Mouse (Mus musculus) midbrain, embryonic 12.5 days (tissue): ENCODE measurements around the gene Haus5. TPM values are rescaled to one million over a fixed set of nuclear protein-coding genes. Genes with fewer than 3 reads are reported as not detected.
A peak's percentile ranks its signal among the peaks of the same experiment; 100 is the strongest.

ENCODE experiments used
- ATAC-seq: fragments of 200-750 bp; cut with Nextera tagmentation; 2 replicates; pipeline ENCODE4 v1.8.0; 2017; ENCODE audit warnings: low read depth, moderate TSS enrichment, moderate library complexity; ENCODE audit not compliant: low FRiP score
- H3K27ac ChIP-seq: fragments of 300-500 bp; sonication (generic); replicated peaks from 2 replicates; pipeline ENCODE4 v1.5.1; 2016; ENCODE audit warnings: mild to moderate bottlenecking
- H3K27me3 ChIP-seq: fragments of 300-500 bp; sonication (generic); 2 replicates; pipeline ENCODE4 v1.6.1; 2016; ENCODE audit warnings: mild to moderate bottlenecking
- H3K36me3 ChIP-seq: fragments of 300-500 bp; sonication (generic); 2 replicates; pipeline ENCODE4 v1.6.1; 2016
- H3K4me1 ChIP-seq: fragments of 300-500 bp; sonication (generic); 2 replicates; pipeline ENCODE4 v1.6.1; 2016
- H3K4me2 ChIP-seq: fragments of 300-500 bp; sonication (generic); replicated peaks from 2 replicates; pipeline ENCODE4 v1.6.1; 2016; ENCODE audit warnings: mild to moderate bottlenecking, moderate library complexity
- H3K4me3 ChIP-seq: fragments of 300-500 bp; sonication (generic); 2 replicates; pipeline ENCODE4 v1.5.1; 2016; ENCODE audit warnings: mild to moderate bottlenecking
- H3K9ac ChIP-seq: fragments of 300-500 bp; sonication (generic); replicated peaks from 2 replicates; pipeline ENCODE4 v1.6.1; 2016; ENCODE audit warnings: mild to moderate bottlenecking, moderate library complexity
- H3K9me3 ChIP-seq: fragments of 300-500 bp; sonication (generic); 2 replicates; pipeline ENCODE4 v1.6.1; 2016; ENCODE audit warnings: mild to moderate bottlenecking
- WGBS: fragments of 180-500 bp; shearing (Covaris S2); methylation state at CpG from one replicate; pipeline ENCODE4 v1.1.7; 2016; 5-methylcytosine and 5-hydroxymethylcytosine counted together
- polyA plus RNA-seq: library from polyadenylated mRNA; unstranded; fragments of >200 nt; fragmentation: Nextera tagmentation; extraction: Ambion mirVana; gene quantifications from 2 replicates; pipeline ENCODE4 v1.2.1, GENCODE M21; 2016

Gene Haus5
- polyA plus RNA-seq, 1 experiment from 2014 or later: 50.4 TPM

DNA sequence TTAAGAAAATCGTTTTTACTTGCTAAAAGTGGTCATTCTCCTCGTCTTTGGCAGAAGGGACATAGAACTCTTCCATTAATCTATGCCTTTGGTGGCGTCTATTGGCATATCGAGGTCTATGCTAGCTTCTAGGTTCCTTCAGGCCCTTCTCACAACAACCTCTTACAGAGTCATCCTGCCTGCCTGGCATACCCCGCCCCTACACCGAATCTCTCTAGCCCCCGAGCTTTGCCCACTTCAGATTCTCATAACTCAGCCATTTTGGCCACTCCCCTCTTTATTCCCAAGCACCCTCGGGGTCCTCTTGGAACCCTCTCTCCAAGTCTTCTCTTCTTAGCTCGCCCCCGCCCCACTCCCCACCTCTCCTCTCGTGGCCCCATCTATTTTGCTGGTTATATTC lies 527 bp upstream of the Haus5 start:
- Histone ChIP-seq H3K9me3 (no peaks in the 10 kb centered on the region), H3K9ac (peak overlapping the region; percentile 68), H3K4me1 (peaks cover 13% of the 10 kb centered on the region), H3K27ac (0 out of 2 replicates have a peak overlapping the region, but pooled peaks have one; percentile 20), H3K4me2 (peak overlapping the region; percentile 92), H3K27me3 (peaks cover 5% of the 10 kb centered on the region; the same call in 1 of the 2 replicates), H3K4me3 (peak overlapping the region; percentile 71), H3K36me3 (peaks cover 23% of the 10 kb centered on the region)
- ATAC-seq: peak; percentile 63
- 6% methylated on average over 11 of the region's 11 CpGs for WGBS

DNA sequence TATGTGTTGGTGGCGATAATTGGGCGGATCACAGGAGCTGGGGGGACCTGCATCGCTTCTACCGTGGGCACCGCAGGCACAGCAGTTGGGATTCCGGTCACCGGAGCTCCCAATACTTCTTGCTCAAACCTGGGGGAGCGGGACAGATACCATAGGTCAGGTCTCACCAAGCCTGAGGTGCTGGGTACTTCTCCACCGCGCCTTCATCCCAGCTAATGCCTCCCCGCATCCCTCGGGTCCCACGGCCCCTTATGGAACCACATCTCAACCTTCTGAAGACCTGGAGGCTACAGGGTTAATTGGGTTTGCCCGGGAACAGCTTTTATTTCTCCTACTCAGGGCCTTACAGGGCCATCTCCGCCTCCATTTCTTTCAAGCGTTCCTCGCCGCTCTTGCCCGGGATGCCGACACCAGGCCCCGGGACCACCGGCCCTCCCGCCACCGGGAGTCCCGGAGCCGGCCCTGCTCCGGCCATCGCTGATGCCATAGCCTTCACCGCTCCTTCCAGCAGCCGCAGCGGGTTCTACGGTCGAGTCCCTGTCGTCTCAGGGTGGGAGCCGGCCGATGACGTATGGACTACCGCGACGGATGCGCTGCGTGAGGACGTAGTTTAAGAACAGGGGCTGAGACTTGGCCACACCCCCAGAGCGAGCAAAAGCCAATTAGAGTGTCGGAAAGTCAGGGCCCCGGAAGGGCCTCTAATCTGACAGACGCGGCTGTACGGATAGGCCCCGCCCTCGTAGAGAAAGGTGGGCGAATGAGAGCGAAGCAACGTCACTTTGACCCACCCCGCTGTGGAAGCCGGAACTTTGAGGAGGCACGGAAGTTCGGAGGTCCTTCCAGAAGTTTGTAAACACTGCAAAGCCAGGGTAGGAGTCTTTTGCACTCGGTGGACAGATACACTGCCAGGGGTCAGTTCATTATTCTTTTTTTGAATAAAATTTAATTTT lies 14.9 kb downstream of the Haus5 start, which contains the start of gene Rbm42:
Rbm42 (minus strand) TSS at position 727 of the 950 bp plus-strand sequence.
- Histone ChIP-seq H3K27ac (peak within 1 kb of the TSS; percentile 67), H3K36me3 (peaks cover 65% of the 10 kb centered on the region), H3K9me3 (no peaks in the 10 kb centered on the region), H3K4me3 (peak within 1 kb of the TSS; percentile 87), H3K4me2 (peak within 1 kb of the TSS; percentile 96), H3K27me3 (no peaks in the 10 kb centered on the region), H3K9ac (peak within 1 kb of the TSS; percentile 90), H3K4me1 (peaks cover 7% of the 10 kb centered on the region)
- peak; percentile 99 for ATAC-seq
- WGBS: 2% methylated on average over 59 of the region's 59 CpGs

DNA sequence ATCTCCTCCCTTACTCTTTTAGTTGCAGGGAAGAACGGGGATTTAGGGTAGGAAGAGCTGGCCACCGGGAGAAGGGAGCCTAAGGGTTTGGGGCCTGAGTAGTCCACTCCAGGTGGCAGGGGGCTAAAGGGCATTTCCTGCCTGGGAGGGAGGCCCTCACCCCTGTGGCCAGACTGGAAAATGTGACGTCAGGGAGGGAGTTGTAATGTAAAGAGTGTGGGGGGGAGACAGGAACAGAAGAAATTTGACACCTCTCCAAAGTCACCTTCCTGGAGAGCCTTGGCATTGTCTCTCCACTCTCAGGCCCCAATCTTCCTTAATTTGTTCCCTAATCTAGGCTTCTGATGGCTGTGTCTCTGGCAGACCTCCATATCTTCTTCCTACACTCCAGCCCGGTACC lies 25.7 kb downstream of the Haus5 start:
- H3K4me2 ChIP-seq: no peak overlapping the region
- H3K4me3 ChIP-seq: no peak overlapping the region
- H3K36me3 ChIP-seq: peaks cover 39% of the 10 kb centered on the region
- H3K27me3 ChIP-seq: peaks cover 44% of the 10 kb centered on the region
- no peak for ATAC-seq
- H3K9ac ChIP-seq: no peak overlapping the region
- H3K4me1 ChIP-seq: peaks cover 7% of the 10 kb centered on the region
- WGBS: 33% methylated on average over 4 of the region's 4 CpGs
- H3K27ac ChIP-seq: no peak overlapping the region
- no peaks in the 10 kb centered on the region for H3K9me3 ChIP-seq

DNA sequence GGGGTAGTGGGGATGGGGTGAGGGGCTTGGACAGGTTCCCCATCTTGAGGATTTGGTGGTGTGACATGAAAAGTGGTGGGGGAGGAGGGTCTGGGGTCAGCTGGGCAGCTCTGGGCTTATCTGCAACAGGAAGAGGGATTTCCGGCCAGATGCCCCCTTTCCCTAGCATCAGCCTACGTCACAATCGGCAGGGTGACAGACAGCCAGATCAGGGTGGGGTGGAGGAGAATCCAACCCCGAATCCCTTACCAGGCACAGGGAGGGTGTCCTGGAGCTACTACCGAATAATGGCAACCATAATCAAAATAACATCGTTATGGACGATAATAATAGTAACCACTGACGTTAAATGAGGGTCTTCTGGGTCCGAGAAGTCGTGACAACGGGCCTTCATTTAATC lies 28.4 kb downstream of the Haus5 start:
- H3K27me3 ChIP-seq: peaks cover 69% of the 10 kb centered on the region
- H3K4me2 ChIP-seq: no peak overlapping the region
- no peaks in the 10 kb centered on the region for H3K9me3 ChIP-seq
- peaks cover 14% of the 10 kb centered on the region for H3K36me3 ChIP-seq
- WGBS: 40% methylated on average over 11 of the region's 11 CpGs
- ATAC-seq: no peak
- H3K9ac ChIP-seq: no peak overlapping the region
- no peak overlapping the region for H3K27ac ChIP-seq
- no peak overlapping the region for H3K4me3 ChIP-seq
- H3K4me1 ChIP-seq: peaks cover 7% of the 10 kb centered on the region

DNA sequence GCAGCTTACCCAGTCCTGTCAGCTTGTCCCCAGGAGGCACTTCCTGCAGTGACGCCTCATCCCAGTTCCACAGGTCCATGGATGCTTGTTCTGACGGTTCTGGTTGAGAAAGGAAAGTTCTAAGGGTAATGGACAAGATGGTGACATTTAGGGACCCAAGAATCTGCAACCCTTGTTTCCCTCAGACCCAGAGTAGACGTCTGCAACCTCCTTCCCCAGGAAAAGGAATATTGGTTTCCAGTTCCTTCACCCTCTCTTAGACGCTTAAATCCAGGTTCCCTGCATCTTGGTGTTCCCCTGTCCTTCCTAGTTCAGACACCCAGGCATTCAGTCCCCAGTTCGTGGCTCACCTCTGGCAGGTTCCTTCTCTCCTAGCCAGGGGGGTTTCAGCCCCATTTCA lies 29.0 kb downstream of the Haus5 start, which contains the start of gene Etv2:
Etv2 (minus strand) TSS at position 101 of the 400 bp plus-strand sequence.
- Histone ChIP-seq H3K4me2 (peak within 1 kb of the TSS; percentile 38), H3K36me3 (peaks cover 8% of the 10 kb centered on the region), H3K4me3 (peak within 1 kb of the TSS; percentile 19), H3K27ac (no peak within 1 kb of the TSS), H3K27me3 (peaks cover 75% of the 10 kb centered on the region), H3K4me1 (peaks cover 7% of the 10 kb centered on the region), H3K9ac (no peak within 1 kb of the TSS), H3K9me3 (no peaks in the 10 kb centered on the region)
- no peak for ATAC-seq
- 2% methylated on average over 5 of the region's 5 CpGs for WGBS

DNA sequence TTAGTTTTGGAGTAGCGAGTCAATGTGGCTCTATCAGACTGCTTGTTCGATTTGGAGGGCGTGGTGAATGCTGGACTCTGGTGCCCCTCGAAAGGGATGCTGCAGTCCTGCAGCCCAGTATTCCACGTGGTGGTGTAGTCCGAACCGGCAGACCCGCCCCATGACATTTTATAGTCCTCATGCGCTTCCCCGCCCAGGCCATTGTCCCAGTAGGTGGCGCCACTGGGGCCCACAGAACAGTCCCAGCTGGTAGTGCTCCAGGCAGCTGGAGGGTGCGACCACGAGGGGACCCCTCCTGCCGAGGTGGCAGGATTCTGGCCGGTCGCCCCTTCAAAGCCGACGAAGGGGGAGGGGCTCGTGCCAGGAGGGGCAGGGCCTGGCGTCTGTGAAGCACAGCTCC lies 30.2 kb downstream of the Haus5 start:
- peak overlapping the region; percentile 19 for H3K4me3 ChIP-seq
- no peaks in the 10 kb centered on the region for H3K9me3 ChIP-seq
- ATAC-seq: 0 out of 2 replicates have a peak, but pooled peaks have one; percentile 54
- H3K36me3 ChIP-seq: no peaks in the 10 kb centered on the region
- H3K9ac ChIP-seq: no peak overlapping the region
- 2% methylated on average over 20 of the region's 20 CpGs for WGBS
- peak overlapping the region; percentile 38 for H3K4me2 ChIP-seq
- peaks cover 83% of the 10 kb centered on the region for H3K27me3 ChIP-seq
- H3K4me1 ChIP-seq: peaks cover 7% of the 10 kb centered on the region
- H3K27ac ChIP-seq: no peak overlapping the region

DNA sequence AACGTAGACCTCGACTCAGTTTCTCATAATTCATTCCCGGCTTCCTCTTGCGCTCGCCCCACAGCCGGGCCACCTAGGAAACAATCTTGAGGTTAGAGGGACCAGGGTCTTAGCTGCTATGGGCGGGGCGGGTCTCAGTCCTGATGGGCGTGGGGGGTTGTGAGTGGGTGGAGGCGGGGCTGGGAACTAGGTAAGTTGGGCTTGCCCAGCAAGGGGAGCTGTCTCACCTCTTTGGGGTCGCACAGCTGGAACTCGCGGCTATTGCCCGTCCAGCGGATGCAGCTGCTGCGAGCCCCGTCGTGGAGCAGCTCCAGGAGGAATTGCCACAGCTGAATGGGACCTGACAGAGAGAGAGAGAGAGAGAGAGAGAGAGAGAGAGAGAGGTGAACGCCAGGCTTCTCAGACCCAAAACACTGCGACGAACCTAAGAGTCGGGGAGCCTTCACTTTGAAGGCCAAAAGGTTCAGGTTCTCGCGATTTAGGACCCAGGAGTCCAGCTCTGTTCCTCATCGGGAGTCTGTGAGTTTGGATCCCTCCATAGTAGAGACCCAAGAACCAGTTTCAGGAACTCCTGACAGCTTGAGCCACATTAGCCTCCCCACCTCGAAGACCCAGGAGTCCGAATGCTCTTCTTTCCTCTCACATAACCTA lies 30.9 kb downstream of the Haus5 start:
- Histone ChIP-seq H3K9ac (no peak overlapping the region), H3K4me3 (no peak overlapping the region), H3K27me3 (peaks cover 86% of the 10 kb centered on the region), H3K9me3 (no peaks in the 10 kb centered on the region), H3K36me3 (no peaks in the 10 kb centered on the region), H3K4me1 (peaks cover 7% of the 10 kb centered on the region), H3K27ac (no peak overlapping the region), H3K4me2 (0 out of 2 replicates have a peak overlapping the region, but pooled peaks have one; percentile 5)
- 6% methylated on average over 27 of the region's 27 CpGs for WGBS
- ATAC-seq: no peak

DNA sequence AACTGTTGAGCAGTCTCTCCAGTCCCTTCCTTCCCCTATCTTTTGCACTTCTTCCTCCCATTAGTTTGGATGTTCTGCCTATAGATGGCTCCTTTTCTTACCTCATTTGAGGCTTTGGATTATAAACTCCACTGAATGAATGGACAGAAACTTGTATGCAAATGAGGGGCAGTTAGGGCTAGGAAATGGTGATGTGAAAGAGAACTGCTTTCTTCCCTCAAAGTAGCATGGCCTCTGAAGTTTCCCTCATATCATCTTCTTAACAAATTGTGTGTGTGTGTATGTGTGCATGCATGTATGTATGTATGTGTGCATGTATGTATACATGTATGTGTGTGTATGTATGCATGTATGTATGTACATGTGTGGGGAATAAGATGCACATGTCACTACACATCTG lies 35.8 kb downstream of the Haus5 start:
- ATAC-seq: no peak
- no peak overlapping the region for H3K9ac ChIP-seq
- no peaks in the 10 kb centered on the region for H3K9me3 ChIP-seq
- no peak overlapping the region for H3K27ac ChIP-seq
- peaks cover 4% of the 10 kb centered on the region for H3K36me3 ChIP-seq
- no peak overlapping the region for H3K4me3 ChIP-seq
- H3K4me1 ChIP-seq: peaks cover 12% of the 10 kb centered on the region
- H3K4me2 ChIP-seq: no peak overlapping the region
- peaks cover 45% of the 10 kb centered on the region for H3K27me3 ChIP-seq

DNA sequence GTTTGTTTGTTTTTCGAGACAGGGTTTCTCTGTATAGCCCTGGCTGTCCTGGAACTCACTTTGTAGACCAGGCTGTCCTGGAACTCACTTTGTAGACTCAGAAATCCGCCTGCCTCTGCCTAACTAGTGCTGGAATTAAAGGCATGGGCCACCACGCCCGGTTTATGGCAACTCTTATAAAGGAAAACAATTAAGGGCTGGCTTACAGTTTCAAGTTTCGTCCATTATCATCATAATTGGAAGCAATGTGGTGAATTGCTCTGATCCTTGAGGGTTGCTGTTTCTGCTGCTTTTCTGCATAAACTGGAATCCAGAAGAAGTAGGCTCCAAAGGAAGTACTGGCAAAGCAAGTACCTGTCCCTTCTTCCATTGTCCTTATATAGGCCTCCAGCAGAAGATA lies 38.1 kb downstream of the Haus5 start:
- ATAC-seq: 0 out of 2 replicates have a peak, but pooled peaks have one; percentile 4
- no peak overlapping the region for H3K4me3 ChIP-seq

DNA sequence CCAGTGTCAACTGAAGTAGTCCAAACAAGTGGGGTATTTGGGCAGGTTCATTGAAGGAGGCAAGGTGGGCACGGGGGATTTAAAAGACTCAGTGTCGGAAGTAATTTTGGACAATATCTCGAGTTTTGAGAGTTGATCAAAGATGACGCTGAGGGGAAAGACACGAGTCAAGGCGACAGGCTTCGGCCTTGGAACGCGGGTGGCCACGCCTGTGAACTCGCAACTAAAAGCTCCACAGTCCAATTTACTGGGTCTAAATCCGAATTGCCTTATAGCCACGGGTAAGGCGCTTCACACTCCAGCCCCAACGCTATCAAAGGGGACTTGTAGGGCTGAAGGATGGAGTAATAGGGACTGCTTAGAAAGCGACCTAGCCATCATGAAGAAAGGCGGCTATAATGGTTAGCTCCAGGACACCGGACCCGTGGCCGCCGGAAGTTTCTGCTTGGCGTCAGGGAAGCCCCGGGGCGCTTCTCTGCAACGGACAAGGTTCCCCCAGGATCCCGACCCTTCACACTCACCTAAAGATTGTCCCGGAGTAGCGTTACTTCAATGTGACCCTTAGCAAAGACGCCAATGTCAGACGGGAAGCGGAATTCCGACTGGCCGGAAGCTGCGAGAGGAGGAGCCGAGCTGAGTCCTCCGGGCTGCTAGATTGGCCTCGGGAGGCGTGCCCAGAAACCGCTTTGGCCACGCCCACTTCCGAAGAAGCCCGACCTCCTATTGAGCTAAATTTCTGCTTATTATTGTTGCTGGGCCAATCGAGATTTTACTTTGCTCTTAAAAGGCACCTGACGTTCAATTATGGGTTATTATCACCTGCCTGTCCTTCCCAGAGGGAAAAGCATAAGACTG lies 39.0 kb downstream of the Haus5 start, which contains the start of gene Cox6b1:
Cox6b1 (minus strand) TSS at position 622 of the 855 bp plus-strand sequence.
- peak within 1 kb of the TSS; percentile 86 for H3K4me3 ChIP-seq
- peaks cover 34% of the 10 kb centered on the region for H3K36me3 ChIP-seq
- H3K4me2 ChIP-seq: peak within 1 kb of the TSS; percentile 95
- peaks cover 15% of the 10 kb centered on the region for H3K27me3 ChIP-seq
- ATAC-seq: peak; percentile 93
- peaks cover 12% of the 10 kb centered on the region for H3K4me1 ChIP-seq
- WGBS: 2% methylated on average over 44 of the region's 44 CpGs
- 0 out of 2 replicates have a peak within 1 kb of the TSS, but pooled peaks have one; percentile 42 for H3K27ac ChIP-seq
- H3K9me3 ChIP-seq: no peaks in the 10 kb centered on the region
- peak within 1 kb of the TSS; percentile 80 for H3K9ac ChIP-seq

More for the DNA sequence above, 38.1 kb downstream of the Haus5 start:
- whole genome bisulfite sequencing: 87% methylated on average over 5 of the region's 5 CpGs
- Histone ChIP-seq H3K9me3 (no peaks in the 10 kb centered on the region), H3K27ac (no peak overlapping the region), H3K36me3 (peaks cover 28% of the 10 kb centered on the region), H3K4me1 (peaks cover 12% of the 10 kb centered on the region), H3K9ac (no peak overlapping the region), H3K4me2 (peak overlapping the region; percentile 95; the same call in 1 of the 2 replicates), H3K27me3 (peaks cover 23% of the 10 kb centered on the region)

DNA sequence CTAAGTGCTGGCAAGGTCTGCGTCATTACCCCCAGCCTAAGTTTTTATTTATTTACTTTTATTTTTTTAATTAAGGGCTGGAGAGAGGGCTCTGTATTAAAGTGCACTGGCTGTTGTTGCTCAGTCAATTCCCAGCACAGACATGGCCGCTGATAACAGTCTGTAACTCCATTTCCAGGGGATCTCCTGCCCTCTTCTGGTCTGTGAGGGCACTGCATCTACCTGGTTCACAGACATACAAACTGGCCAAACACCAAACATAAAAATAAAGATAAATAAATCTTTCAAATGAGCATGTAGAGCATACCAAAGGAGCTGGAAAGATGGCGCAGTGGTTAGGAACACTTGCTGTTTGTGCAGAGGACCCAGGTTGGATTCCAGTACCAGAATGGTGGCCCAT lies 45.6 kb downstream of the Haus5 start:
- Histone ChIP-seq H3K9me3 (no peaks in the 10 kb centered on the region), H3K4me1 (no peaks in the 10 kb centered on the region), H3K4me3 (no peak overlapping the region), H3K4me2 (no peak overlapping the region), H3K36me3 (peaks cover 76% of the 10 kb centered on the region), H3K27me3 (no peaks in the 10 kb centered on the region), H3K27ac (no peak overlapping the region), H3K9ac (no peak overlapping the region)
- no peak for ATAC-seq
- 88% methylated on average over 3 of the region's 3 CpGs for WGBS
